Mouse (Mus musculus): ENCODE data around the gene Ier5. TPM values are rescaled to one million over a fixed set of nuclear protein-coding genes. Genes with fewer than 3 reads are reported as not detected.
A peak's percentile ranks its signal among the peaks of the same experiment; 100 is the strongest.

Gene Ier5
- 10 to 100 TPM in 1 of 2 experiments, 1 to 10 TPM in 1; 6.1 to 10.4 TPM for total RNA-seq (2021)
- long read RNA-seq, experiment 1, transcript Ier5-201 (1 exons, 3,276 nt): major isoform, 58 of 58 reads
- long read RNA-seq, experiment 1, partial matches to known transcripts: 0 of 58 reads
- long read RNA-seq, experiment 1, other reads (novel, unspliced or antisense): 0 of 58 reads
- long read RNA-seq, experiment 2, transcript Ier5-201 (1 exons, 3,276 nt): major isoform, 15 of 15 reads
- long read RNA-seq, experiment 2, partial matches to known transcripts: 0 of 15 reads
- long read RNA-seq, experiment 2, other reads (novel, unspliced or antisense): 0 of 15 reads

DNA sequence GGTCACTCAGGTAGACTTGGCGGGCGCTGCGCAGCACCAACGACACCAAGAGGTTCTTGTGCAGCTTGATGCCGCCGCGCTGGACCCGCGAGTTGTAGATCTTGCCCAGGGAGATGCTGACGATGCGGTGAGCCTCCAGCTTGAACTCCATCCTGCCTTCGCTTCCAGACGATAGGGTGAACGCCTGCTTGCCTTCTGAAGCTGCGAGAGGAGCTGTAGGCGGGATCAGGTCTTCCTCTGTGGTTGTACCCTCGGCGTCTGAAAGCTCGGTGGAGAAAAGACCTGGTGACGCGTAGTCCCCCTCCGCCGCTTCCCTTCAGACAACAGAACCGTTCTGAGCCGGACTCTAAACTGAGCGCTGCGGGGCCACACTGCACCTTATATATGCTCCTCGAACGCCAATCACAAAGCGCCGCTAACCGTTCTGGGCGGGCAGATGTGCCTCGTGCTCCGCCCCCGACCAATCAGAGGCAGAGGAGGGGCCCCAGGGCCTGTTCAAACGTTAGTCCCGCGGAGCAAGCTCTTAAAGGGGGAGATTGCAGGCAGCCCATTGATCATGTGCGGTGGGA lies at the start of gene Ier5:
Gene Ier5 (minus strand): TSS at position 357 of the 569 bp plus-strand sequence.
- DNase-seq: peak; percentile 97

GRCm38 (mm10) chr1:155147228-155147627 lies 47.8 kb upstream of the Ier5 start:
- no peak for DNase-seq

DNA sequence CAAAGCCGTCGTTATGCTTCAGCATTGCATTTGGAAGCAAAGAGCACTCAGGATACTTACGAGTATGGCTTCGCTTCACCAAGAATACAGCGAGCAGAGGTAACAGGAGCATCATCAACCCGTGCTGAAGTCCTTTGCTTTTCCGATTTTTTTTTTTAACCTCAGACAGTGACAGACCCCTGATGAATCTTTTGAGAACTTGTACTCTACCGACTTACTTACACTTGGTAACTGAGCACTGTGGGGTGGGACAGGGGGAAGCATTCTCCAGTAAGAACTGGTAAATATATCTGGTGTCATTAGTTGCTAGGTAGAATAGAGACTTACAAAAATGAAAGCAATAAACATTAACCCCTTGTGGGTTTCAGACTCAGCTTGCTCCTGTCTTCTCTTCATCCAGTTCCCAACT lies 47.1 kb upstream of the Ier5 start, which contains the start of gene Mr1:
Gene Mr1 (minus strand): TSS at position 243 of the 409 bp plus-strand sequence.
- DNase-seq: peak; percentile 32 to 53

GRCm38 (mm10) chr1:155145620-155146019 lies 46.2 kb upstream of the Ier5 start:
- peak; percentile 24 to 31 for DNase-seq

GRCm38 (mm10) chr1:155140076-155140475 lies 40.6 kb upstream of the Ier5 start:
- peak; percentile 67 to 78 for DNase-seq

DNA sequence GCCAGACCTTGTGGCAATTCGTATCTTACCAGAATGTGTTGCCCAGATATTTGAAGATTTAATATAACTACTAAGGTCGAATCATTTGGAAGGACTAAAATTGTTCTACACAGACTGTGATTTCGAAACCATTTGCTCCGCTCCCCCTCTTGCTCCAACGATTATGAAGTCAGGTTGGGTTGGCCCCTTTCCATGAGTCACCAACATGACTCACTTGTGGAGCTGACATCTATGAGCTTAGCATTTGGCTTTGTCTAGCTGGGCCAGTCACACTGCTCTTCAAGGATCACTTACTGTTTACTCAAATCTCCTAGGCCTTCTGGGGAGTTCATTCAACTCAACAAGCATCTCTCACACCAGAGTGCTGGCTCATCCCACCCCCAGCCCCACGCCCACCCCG lies 39.4 kb upstream of the Ier5 start:
- DNase-seq: peak; percentile 84 to 87

GRCm38 (mm10) chr1:155134866-155135265 lies 35.4 kb upstream of the Ier5 start:
- DNase-seq: no peak

- no peak for DNase-seq
Observed at GRCm38 (mm10) chr1:155127429-155127934, 28.0 kb upstream of the Ier5 start.

DNA sequence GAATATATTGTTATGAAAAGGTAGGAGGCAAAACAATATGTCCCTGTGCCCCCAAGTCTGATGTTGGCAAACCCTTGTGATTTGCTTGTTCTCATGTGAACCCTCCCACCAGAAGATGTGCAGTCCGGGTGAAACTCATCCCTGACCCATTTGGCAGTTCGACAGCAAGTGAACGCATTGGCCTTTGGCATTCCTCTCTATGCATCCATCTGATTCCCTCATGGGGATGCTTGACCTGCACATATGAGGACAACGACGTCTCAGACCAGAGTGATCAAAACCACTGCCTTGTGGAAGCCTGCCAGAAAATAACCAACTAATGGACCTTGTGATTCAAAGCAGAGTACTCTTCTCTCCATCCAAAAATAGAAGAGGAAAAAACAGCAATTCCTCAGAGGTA lies 27.3 kb upstream of the Ier5 start:
- DNase-seq: peak; percentile 41 to 45

GRCm38 (mm10) chr1:155124397-155124796 lies 25.0 kb upstream of the Ier5 start:
- DNase-seq: no peak

GRCm38 (mm10) chr1:155121977-155122939 lies 22.8 kb upstream of the Ier5 start:
- peak; percentile 42 to 65 for DNase-seq

DNA sequence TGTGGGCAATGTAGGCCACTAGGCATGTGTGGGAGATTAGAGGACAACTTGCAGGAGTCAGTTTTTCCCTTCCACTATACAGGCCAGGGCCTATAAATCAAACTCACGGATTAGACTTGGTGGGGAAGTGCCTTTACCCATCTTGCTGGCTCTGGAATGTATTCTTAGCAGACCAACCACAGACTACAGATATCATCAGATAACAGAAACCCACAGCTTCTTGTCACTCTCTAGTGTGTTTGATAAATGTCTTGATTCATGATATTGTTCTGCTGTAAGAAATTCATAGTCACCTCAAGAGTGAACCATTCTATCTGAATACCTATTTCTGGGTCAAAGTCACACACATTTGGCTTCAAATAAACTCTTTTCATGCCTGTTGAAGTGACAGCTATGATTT lies 20.3 kb upstream of the Ier5 start:
- no peak for DNase-seq

DNA sequence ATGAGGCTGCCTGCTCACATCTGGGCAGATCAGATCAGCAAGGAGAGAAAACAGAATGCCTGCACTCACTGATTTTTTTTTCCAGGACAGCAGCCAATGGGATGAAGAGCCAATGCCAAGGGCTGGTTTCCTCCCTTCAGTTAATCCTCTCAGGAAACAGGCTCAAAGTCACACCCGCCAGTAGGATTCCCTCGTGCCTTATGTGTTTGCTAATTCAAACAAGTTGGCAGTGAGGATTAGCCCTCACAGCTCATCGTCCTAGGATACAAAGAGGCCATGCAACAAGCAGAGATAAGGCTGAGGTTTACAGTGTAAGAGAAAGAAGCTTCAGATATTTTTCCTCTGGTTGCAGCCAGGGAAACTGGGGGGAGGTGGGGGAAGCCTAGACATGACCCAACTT lies 14.5 kb upstream of the Ier5 start:
- DNase-seq: no peak

GRCm38 (mm10) chr1:155112875-155113274 lies 13.4 kb upstream of the Ier5 start:
- DNase-seq: no peak

DNA sequence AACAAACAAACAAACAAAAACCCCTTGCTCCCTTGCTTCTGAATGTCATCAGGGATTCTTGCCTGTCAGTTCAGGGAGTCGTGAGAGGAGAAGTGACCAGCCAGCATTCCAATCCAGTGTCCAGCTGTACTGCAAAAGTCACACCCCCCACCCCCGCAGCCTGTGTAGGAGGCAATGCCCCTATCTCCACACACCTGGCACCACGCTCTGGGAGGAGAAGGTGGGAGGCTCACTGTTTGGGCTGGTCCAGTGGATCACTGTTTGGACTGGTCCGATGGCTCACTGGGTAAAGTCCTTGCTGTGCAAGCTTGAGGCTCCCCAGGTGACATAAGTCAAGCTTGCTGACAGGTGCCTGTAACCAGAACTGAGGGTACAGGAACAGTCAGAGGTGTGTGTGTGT lies 12.7 kb upstream of the Ier5 start:
- DNase-seq: no peak

GRCm38 (mm10) chr1:155111491-155111890 lies 12.1 kb upstream of the Ier5 start:
- DNase-seq: no peak

GRCm38 (mm10) chr1:155109387-155110350 lies 10.2 kb upstream of the Ier5 start:
- no peak for DNase-seq

GRCm38 (mm10) chr1:155108412-155108811 lies 9.0 kb upstream of the Ier5 start:
- DNase-seq: peak in 1 of 2 experiments; percentile 45

DNA sequence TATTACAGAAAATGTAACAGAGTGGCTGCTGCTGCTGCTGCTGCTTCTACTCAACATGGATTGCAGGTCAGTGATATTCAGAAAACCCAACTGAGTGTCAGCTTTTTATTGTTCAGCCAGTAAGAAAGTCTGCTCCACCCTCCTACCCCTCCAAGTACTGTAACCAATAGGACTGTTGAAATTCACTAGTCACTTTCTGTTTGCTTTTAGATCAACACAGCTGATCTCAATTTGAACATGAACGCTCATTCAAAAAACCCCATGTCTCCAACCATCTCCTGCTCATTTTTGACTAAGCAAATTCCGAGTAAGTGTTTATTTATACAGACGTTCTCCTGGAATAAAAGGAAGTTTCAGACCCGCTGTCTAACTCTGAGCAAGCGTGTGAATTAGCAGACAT lies 8.4 kb upstream of the Ier5 start:
- DNase-seq: no peak

GRCm38 (mm10) chr1:155106310-155106709 lies 6.9 kb upstream of the Ier5 start:
- DNase-seq: no peak

- DNase-seq: no peak
Observed at GRCm38 (mm10) chr1:155103991-155104390, 4.6 kb upstream of the Ier5 start.
